Mouse (Mus musculus) mouse embryonic stem cell (cell line): Measurements from ENCODE around the gene Clec12b.
"Not testable (repeated sequence)": the region's sequence is repeated elsewhere in the genome, so short reads cannot be mapped to it uniquely, and the experiment has no call there.

ENCODE experiments used
- in situ Hi-C, 2 experiments: fragments of 300-500 bp; cut with MboI; formaldehyde crosslinking; loops; 1 replicate in 1 of 2; 3 replicates in 1 of 2; pipeline ENCODE4 v1.14.3; 2019 to 2020; ENCODE audit warnings: low sequenced_read_pairs in 2 of 2, low pct_unique_long_range_greater_than_20kb in 1 of 2, mixed read lengths in 1 of 2; ENCODE audit not compliant: unreplicated experiment in 1 of 2

The Clec12b gene

DNA sequence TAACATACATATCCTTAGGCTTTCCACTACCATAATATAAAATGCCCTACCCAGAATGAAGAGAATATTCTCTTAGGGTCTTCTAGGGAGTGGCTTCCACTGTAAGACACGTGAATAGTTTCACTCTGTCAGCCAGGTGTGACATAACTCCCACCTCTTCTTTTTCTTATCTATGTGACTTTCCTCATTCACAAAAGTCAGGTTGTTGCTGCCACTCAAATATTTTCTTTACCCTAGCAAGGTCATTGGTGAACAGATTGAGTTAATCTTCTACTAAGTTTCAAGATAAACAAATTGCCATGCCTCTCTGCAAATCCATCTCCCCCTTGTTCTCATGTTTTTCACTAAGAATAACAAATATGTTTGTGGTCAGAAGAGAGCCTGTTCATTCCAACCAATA lies 3.9 kb downstream of the Clec12b start:
- in situ Hi-C loops = no loop called here

DNA sequence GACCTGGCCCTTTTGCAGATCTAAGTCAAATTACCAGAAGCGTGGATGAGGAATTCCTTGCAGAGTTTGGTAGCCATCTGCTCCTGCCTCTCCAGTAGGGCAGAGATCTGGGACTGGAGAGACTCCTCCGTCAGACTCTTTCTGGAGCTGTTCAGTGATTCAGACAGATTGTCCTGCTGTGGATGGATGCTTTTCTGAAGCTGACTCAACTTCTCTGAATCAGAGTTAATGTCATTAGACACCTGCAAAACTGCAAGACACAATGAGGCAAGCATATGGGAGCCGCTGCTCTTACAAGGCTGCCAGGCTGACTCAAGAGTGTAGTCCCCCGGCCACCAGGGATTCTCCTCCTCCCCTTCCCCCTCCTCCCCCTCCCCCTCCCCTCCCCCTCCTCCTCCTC lies 5.2 kb downstream of the Clec12b start:
- in situ Hi-C loops = no loop called here

DNA sequence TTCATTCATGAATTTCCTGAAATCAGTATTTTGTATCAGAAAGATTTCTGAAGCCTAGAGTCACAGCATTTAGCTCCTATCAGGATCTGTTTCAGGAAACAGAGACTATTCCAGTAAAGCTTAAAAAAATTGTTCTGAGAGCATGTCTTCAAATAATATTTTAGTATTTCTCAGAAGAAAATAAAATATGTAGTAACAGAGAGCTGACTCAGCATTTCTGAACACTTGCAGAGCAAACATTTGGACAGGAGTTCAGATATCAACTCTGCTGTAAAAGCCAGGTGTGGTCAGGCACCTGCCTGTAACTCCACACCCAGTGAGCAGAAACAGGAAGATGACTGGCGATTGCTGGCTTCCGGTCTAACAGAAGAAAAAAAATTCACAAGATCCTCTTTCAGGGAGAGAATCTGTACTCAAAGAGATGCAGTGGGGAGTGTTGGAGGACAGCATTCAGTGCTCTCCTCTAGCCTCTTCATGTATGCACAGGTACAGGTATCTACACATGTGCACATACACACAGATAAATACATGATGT lies 10.7 kb downstream of the Clec12b start:
- in situ Hi-C loops = loop anchor here in 1 of 2 experiments (25.0 kb wide), 1 partner anchor 538 kb away; the partner anchor contains the start of genes Gm44511 and Klrb1b

DNA sequence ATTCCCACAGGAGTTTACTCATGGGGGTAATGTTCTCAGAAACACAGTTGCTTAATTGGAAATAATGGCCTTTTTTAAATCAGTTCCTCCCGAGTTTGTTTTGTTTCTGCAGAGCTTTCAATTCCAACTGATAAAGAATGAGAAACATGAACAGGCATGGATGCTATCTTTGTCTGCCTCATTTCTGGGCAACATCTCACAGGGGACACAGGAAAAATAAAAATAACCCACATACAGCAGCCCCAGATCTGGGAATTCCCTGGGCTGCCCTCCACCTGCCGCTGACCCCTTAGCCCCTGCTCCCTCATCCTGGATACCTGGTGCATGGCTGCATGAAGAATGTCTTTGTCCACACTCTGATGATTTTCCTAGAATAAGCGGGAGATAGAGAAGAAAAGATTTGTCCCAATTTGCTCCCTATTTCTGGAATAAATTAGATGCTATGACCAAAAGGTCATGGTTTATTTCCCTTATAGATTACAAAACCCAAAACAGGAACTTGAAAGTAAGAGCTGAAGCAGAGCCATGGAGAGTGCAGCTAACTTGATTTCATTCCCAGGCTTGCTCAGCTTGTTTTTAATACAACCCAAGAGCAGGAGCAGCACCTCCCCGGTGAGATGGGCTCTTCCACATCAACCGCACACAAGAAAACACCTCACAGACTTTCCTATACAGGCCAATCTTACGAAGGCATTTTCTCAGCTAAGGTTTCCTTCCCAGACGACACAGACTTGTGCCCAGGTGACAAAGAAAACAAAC lies 16.1 kb downstream of the Clec12b start:
- in situ Hi-C loops = loop anchor here (10.0 to 25.0 kb wide), 3 partner anchors 115 to 532 kb away; partner anchors contain the start of genes Gm44511 (in 1 of the 2) and Klrb1b (in 1 of the 2)

DNA sequence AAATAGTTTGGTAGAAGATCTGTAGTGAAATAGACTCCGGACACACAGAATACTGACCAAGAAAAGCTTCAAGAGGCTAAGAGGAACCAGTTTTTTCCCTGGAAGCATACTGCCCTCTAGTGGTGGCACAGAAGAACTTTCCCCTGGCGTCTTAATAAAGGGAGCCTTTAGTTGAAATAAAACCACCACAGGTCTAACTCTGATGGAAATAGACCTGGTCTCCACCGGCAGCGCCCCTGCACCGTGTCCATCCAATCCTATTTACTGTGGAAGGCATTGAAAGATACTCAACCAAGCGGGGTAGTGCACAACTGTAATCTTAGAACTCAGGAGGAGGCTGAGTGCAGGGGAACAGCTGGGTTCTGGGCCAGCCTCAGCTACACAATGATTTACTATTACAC lies 19.7 kb downstream of the Clec12b start:
- in situ Hi-C loops = loop anchor here (10.0 to 25.0 kb wide), 3 partner anchors 111 to 529 kb away; partner anchors contain the start of genes Gm44511 (in 1 of the 2) and Klrb1b (in 1 of the 2)

DNA sequence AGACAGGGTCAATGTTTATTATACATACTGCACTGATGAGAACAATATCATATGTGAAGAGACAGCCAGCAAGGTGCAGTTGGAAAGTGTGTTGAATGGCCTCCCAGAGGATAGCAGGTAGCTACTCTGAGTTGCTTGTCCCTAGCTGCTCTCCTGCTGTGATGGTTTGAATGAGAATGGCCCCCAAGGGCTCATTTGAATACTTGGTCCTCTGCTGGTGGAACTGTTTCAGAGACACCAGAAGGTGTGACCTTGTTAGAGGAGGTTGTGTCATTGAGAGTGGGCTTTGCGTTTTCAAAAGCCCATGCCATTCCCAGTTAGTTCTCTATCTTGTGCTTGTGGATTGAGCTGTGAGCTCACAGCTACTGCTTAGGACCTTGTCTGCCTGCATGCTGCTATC lies 21.7 kb downstream of the Clec12b start:
- in situ Hi-C loops = loop anchor here (10.0 to 25.0 kb wide), 3 partner anchors 109 to 527 kb away; partner anchors contain the start of genes Gm44511 (in 1 of the 2) and Klrb1b (in 1 of the 2)

DNA sequence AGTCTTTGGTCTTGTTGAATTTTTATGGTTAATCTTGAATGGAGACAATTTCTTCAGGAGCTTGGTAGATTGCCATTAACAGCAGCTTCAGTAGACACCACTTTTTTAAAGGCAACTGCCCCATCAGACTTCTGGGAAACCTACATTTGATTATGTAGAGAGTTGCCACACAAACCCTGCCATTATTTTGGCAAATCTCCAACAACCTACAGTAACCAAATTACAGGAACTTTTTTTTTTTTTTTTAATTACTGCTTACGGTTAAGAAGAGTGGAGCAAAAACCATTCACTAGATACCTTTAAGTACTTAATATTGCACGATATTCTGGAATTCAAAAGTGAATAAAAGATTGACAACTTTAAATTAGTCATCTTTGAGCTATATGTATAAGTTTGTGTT lies 26.2 kb downstream of the Clec12b start:
- in situ Hi-C loops = loop anchor here in 1 of 2 experiments (25.0 kb wide), 1 partner anchor 522 kb away; the partner anchor contains the start of genes Gm44511 and Klrb1b

DNA sequence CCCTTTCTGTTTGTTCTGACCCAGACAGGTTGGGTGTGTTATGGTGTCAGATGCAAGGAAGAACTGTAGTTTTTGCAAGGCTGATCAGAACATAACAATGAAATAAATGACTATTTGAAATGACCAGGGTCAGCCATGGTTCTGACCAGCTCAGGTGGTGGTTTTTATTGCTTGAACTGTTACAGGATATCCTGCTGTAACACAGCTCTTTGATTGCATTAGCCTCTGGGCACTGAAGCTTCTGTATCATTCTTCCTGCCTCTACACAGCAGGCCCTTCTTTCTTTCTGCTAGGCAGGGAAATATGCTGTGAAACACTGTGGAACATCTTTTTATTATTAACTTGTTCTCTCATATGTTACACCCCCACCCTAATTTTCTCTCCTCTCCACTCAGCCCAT lies 29.2 kb downstream of the Clec12b start:
- in situ Hi-C loops = loop anchor here in 1 of 2 experiments (25.0 kb wide), 1 partner anchor 519 kb away; the partner anchor contains the start of genes Gm44511 and Klrb1b

DNA sequence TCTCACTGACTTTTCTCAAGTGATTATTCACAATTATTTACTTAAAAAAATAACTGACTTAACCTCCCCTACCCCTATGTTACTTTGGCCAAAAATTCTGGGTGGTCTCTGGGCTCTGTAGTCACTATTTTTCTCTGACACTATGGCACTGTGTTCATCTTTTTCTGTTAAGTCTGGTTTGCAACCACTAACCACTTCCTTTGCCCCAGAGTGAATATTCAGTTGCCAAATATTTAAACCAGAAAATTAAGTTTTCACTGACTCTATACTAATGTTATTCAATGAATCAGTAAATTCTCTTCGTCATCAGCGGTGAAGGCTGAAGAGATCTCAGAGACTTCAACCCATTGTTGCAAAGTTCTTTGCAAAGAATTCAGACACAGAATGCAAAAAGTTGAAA lies 29.9 kb downstream of the Clec12b start:
- in situ Hi-C loops = loop anchor here in 1 of 2 experiments (25.0 kb wide), 1 partner anchor 518 kb away; the partner anchor contains the start of genes Gm44511 and Klrb1b

DNA sequence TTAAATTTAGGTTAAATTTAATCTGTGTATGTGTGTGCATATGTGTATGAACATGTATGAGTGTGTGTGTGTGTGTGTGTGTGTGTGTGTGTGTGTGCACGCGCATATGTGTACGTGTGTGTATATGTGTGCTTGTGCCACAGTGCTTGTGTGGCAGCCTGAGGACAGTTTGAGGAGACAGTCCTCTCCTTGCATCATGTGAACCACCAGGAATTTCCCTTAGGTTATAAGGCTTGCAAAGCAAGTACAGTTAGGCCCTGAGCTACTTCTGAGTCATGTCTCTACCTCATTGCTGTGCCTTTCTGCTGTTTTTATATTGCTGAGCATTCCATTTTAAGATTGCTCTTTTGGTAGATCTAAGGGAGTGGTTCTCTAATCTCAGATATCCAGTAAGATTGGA lies 34.6 kb downstream of the Clec12b start:
- in situ Hi-C loops = loop anchor here in 1 of 2 experiments (25.0 kb wide), 1 partner anchor 514 kb away; the partner anchor contains the start of genes Gm44511 and Klrb1b

DNA sequence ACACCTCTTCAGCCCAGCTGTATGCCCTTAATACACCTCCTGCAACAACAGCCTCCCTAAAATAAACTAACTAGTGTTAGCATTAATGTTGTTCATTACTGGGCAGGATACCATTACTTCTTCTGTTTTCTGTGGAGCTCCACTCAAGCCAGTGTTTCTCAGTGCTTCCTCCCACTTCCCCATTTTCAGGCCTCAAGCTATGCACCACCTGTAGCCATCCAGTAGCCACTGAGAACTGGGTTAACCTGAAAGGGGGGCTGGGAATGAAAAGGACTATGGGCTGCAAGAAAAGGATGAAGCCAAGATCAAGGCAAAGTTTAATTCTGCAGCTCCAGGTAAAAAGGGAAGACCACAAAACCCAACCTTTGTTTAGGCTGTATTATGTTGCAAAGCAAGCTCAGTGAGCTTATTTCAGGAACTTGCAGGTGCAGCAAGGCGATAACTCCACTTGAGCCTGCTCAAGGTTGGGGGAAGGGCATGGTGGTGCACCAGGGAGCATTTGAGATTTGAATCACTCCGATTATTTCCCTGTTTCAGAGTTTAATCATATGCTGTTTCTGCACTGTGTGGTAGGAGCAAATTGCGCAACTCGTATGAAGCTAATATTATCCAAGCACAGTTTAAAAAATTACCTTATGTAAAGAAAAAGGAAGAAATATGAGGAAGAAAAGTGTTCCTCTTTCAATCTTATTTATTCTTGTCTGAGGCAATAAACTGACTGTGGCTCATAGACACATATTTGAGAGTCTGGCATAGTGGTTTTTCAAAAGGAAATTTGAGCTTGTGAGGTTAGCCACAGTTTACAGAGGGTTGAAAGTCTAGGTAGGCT lies 35.9 kb downstream of the Clec12b start:
- in situ Hi-C loops = loop anchor here in 1 of 2 experiments (25.0 kb wide), 1 partner anchor 512 kb away; the partner anchor contains the start of genes Gm44511 and Klrb1b

DNA sequence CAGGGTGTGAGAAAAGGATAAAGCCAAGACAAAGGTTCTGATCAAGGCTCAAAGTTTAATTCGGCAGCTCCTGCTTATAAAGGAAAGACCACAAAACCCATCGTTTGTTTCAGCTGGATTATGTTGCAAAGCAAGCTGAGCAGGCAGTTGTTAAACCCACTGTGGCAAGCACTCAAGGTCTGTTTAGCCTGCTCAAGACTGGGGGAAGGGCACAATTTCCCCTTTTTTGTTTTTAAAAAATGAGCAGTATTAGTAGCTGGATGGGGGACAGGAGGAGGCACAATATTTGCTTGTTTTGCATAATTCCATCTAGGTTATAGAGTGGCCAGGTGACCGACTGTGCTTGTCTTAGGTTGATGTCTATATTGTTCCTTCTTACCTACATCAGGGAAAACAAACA lies 41.3 kb downstream of the Clec12b start:
- in situ Hi-C loops = no loop called here

DNA sequence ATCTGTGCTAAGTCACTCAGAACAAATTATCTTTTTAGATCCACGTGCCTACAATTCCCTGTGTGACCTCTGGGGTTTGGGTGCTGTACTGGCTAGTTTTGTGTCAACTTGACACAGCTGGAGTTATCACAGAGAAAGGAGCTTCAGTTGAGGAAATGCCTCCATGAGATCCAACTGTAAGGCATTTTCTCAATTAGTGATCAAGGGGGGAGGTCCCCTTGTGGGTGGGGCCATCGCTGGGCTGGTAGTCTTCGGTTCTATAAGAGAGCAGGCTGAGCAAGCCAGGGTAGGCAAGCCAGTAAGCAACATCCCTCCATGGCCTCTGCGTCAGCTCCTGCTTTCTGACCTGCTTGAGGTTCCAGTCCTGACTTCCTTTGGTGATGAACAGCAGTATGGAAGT lies 43.3 kb downstream of the Clec12b start, which contains the start of gene Clec12a:
TSS of gene Clec12a (plus strand) at position 301 of the 400 bp plus-strand sequence.
- in situ Hi-C loops = not testable (repeated sequence)

DNA sequence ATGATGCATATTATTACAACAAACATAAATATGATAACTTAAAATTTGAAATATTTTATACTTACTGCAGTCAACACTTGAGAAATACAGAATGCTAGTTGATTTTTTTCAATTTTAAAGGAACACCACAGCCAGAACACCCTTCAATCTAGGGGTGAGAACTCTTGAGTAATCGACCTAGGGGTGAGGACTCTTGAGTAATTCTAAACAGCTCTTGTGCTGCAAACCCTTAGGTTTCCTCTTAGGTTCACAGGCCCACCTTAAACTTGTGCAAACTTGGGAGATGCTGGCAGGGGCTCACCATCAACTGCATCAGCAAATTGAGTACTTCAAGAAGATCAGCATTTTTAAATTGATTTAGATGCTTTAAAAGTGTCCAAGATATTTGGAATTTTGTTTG lies 47.9 kb downstream of the Clec12b start:
- in situ Hi-C loops = no loop called here

DNA sequence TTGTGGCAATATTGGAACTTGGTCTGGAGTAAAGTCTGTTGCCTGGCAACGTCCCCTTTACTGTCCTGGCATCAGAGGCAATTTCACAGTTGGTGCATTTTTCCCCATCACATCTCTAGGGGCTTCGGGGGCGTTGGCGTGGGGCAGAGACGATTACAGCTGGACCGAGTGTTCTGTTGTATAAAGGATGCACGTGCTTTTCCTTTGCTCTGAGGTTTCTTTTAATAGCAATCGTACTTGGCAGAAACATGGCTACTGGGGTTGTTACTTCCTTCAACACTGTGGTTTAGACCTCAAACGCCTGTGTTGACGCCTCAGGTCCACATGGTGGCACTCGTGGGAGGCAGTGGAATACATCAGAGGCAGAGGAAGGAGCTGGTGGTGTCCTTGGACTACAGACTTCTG lies 52.0 kb downstream of the Clec12b start:
- in situ Hi-C loops = no loop called here

DNA sequence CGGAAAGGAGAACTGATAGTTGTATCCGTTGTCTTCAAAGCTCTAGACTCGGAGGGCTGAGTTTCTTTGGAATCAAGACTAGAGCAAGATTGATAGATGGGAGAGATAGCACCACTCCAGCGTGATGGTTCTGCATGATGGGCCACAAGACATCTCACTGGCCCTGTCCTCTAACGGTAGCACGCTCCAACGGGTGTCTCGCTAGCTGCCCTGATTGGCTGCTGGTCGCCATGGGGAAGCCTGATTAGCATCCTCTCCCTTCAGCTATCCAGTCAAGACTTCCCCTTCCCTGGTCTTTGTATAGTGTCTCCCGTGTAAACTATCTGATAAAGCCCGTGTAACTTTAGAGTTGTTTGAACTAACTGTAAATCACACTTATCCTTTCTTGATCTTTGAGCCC lies 54.1 kb downstream of the Clec12b start, which contains the start of gene 4922502D21Rik:
TSS of gene 4922502D21Rik (minus strand) at position 187 of the 400 bp plus-strand sequence.
- in situ Hi-C loops = no loop called here

DNA sequence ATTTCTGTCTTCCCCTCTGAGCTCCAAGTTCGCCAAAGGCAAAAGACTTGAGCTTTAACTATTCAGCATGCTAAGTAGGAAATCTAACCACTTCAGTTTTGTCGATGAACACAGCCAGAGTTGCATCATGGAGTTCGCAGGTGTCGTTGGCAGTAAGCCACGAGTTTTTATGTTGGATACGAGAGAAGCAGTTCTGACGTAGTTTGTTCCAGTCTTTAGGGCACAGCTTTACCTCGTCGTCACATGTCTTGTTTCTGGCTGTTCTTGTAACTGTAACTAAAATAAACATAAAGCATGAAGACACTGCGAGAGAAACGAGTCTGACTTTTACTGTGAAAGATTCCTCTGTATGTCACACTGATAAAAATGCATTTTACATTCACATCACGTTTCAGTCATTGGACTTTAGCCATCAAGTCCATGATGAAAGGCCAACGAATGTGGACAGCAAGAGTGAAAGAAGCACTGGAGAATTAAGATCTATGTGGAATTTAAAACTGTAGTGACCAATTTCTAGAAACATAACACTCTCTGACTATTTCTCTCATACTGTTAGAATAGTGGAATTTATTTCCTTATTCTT lies 59.0 kb downstream of the Clec12b start:
- in situ Hi-C loops = no loop called here

DNA sequence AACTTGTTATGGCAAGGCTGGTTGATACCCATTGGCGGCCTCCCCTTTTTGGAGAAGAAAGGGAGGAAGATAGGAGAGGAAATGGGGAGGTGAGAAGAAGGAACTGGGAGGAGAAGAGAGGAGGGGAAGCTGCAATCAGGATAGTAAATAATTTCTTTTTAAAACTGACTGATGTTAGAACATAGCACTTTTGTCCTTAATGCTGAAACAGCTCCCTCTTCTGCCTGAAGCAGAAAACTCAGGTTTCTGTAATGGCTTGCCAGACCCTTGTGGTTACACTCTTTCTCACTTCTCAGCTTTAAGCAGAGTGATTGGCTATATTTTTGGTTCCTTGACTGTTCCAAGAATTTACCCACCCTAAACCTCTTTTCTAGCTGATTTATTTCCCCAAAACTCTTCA lies 59.7 kb downstream of the Clec12b start:
- in situ Hi-C loops = no loop called here
